ENCODE assay signal across 30 mouse cellular contexts in genomic region chr9:119759457-119759856, GRCm38 (mm10). TPM values are rescaled to one million over a fixed set of nuclear protein-coding genes. Genes with fewer than 3 reads are reported as not detected.
DNase-seq lines count a peak whose midpoint lies in the region; ATAC-seq and TF ChIP-seq lines count a peak whose summit lies in the region.
"Had no signal": no experiment of that assay in that cellular context is flagged by ENCODE, and none has a peak within 500 bp of the region (broad histone marks: within the 10 kb centered on the region; RNA-seq: fewer than 3 reads in every experiment).

No protein-coding gene starts in this region.

- H3K4me1 ChIP-seq in hindbrain, postnatal 0 days (ENCODE audit: insufficient read depth, low read length), result no peaks in the 10 kb centered on the region
- H3K4me1 ChIP-seq in hindbrain, embryonic 14.5 days (replicated peaks; ENCODE audit: control insufficient read depth, insufficient read depth, low read length), result no peaks in the 10 kb centered on the region
- H3K4me1 ChIP-seq in E14TG2a.4 (replicated peaks; ENCODE audit: low read depth, low read length) (peaks cover 4% of the 10 kb centered on the region; the same call in 1 of the 2 replicates), MEL (ENCODE audit: control insufficient read depth in 1 of 2, insufficient read depth in 2 of 2, low read length in 2 of 2) (no peaks in the 10 kb centered on the region)
- H3K4me1 ChIP-seq: forebrain, embryonic 13.5 days; kidney, embryonic 15.5 days; limb, embryonic 10.5 days; limb, embryonic 15.5 days; liver, embryonic 13.5 days had no signal

- no peaks in the 10 kb centered on the region for H3K36me3 ChIP-seq in hindbrain, postnatal 0 days (ENCODE audit: insufficient read depth, low read length)
- H3K36me3 ChIP-seq in hindbrain, embryonic 14.5 days (replicated peaks; ENCODE audit: control insufficient read depth, insufficient read depth), result no peaks in the 10 kb centered on the region
- H3K36me3 ChIP-seq in E14TG2a.4 (ENCODE audit: insufficient read depth, low read length) (no peaks in the 10 kb centered on the region), MEL (ENCODE audit: control insufficient read depth in 1 of 2, insufficient read depth in 2 of 2, low read length in 2 of 2) (no peaks in the 10 kb centered on the region)
- H3K36me3 ChIP-seq: kidney, embryonic 15.5 days; limb, embryonic 10.5 days; limb, embryonic 15.5 days; liver, embryonic 13.5 days had no signal

- no peak for TF ChIP-seq POLR2A in MEL (IDR thresholded peaks at IDR 0.05; ENCODE audit: control insufficient read depth in 1 of 2, insufficient read depth in 1 of 2, low read depth in 1 of 2, low read length in 2 of 2, poor library complexity in 1 of 2)

- intact Hi-C loops in left cerebral cortex, postnatal 4 days (cut with DNase I), result no loop called here

- no peak overlapping the region for H3K27ac ChIP-seq in hindbrain, postnatal 0 days
- no peak overlapping the region for H3K27ac ChIP-seq in hindbrain, embryonic 14.5 days
- no peak overlapping the region for H3K27ac ChIP-seq in MEL (ENCODE audit: control insufficient read depth, low read depth, low read length)
- H3K27ac ChIP-seq: forebrain, embryonic 13.5 days; kidney, embryonic 15.5 days; limb, embryonic 10.5 days; limb, embryonic 15.5 days; liver, embryonic 13.5 days had no signal

- no peak overlapping the region for H3K4me3 ChIP-seq in hindbrain, postnatal 0 days (ENCODE audit: low read length)
- no peak overlapping the region for H3K4me3 ChIP-seq in hindbrain, embryonic 14.5 days (replicated peaks; ENCODE audit: low read length)
- H3K4me3 ChIP-seq in E14TG2a.4 (replicated peaks; ENCODE audit: low read length) (no peak overlapping the region), MEL (ENCODE audit: control insufficient read depth in 1 of 2, insufficient read depth in 1 of 2, low read depth in 2 of 2, low read length in 2 of 2) (no peak overlapping the region)
- H3K4me3 ChIP-seq: forebrain, embryonic 13.5 days; kidney, embryonic 15.5 days; limb, embryonic 10.5 days; limb, embryonic 15.5 days; liver, embryonic 13.5 days had no signal

- no peak for DNase-seq in hindbrain, postnatal 0 days (ENCODE audit: low spot score)
- DNase-seq in hindbrain, embryonic 14.5 days (ENCODE audit: low spot score), result no peak
- peak; percentile 9 for DNase-seq in MEL (ENCODE audit: low read depth, low spot score)
- DNase-seq in induced T-regulatory cell, adult 2 months (ENCODE audit: low read depth), result peak; percentile 18
- no peak for DNase-seq in left cerebral cortex, postnatal 4 days
- DNase-seq in testis, postnatal 10 days (ENCODE audit: low spot score), result no peak
- DNase-seq: adrenal gland, adult 8-10 months; cerebellum, adult 8-10 months; cerebellum, postnatal 25 days; heart, postnatal 14 days; kidney, postnatal 36 days; layer of hippocampus, postnatal 36 days; liver, embryonic 13.5 days; lung, postnatal 36 days; right cerebral cortex, postnatal 25 days; spleen, adult 18-20 months; thymus, adult 18-20 months had no signal

- peak; percentile 15; the same call in 1 of the 2 replicates for TF ChIP-seq CTCF in hindbrain, postnatal 0 days (IDR thresholded peaks at IDR 0.05; ENCODE audit: low read depth)
- TF ChIP-seq CTCF in E14TG2a.4 (conservative IDR thresholded peaks at IDR 0.05; ENCODE audit: low read length) (peak; percentile 58), MEL (IDR thresholded peaks at IDR 0.05 in 2 of 3, conservative IDR thresholded peaks at IDR 0.05 in 1 of 3; ENCODE audit: control insufficient read depth in 1 of 3, insufficient read depth in 1 of 3, low read depth in 2 of 3, low read length in 3 of 3, poor library complexity in 1 of 3, severe bottlenecking in 1 of 3) (peak; percentile 21 to 30 (median 25); a peak in 4 of 6 replicates)

- no peak overlapping the region for H3K4me2 ChIP-seq in hindbrain, postnatal 0 days (ENCODE audit: low read depth, low read length)
- H3K4me2 ChIP-seq in hindbrain, embryonic 14.5 days (replicated peaks), result no peak overlapping the region
- H3K4me2 ChIP-seq: forebrain, embryonic 13.5 days; kidney, embryonic 15.5 days; limb, embryonic 15.5 days; liver, embryonic 13.5 days; midbrain, embryonic 11.5 days had no signal

- no peak; the same call in 1 of the 2 replicates for TF ChIP-seq RAD21 in MEL (IDR thresholded peaks at IDR 0.05; ENCODE audit: low read depth, low read length)

- H3K9me3 ChIP-seq in hindbrain, postnatal 0 days (ENCODE audit: low read length), result no peaks in the 10 kb centered on the region
- H3K9me3 ChIP-seq in hindbrain, embryonic 14.5 days (ENCODE audit: control insufficient read depth, low read length), result no peaks in the 10 kb centered on the region
- H3K9me3 ChIP-seq in E14TG2a.4 (ENCODE audit: low read length), result no peaks in the 10 kb centered on the region
- H3K9me3 ChIP-seq in MEL (replicated peaks; ENCODE audit: insufficient read depth, low read length), result no peaks in the 10 kb centered on the region
- H3K9me3 ChIP-seq: limb, embryonic 10.5 days; limb, embryonic 15.5 days had no signal

- H3K9ac ChIP-seq in hindbrain, postnatal 0 days (replicated peaks; ENCODE audit: low read length), result no peak overlapping the region
- H3K9ac ChIP-seq in hindbrain, embryonic 14.5 days, result no peak overlapping the region
- no peak overlapping the region for H3K9ac ChIP-seq in MEL (ENCODE audit: control insufficient read depth, low read depth, low read length, poor library complexity, severe bottlenecking)
- H3K9ac ChIP-seq: forebrain, embryonic 13.5 days; kidney, embryonic 15.5 days; limb, embryonic 15.5 days; liver, embryonic 13.5 days had no signal

- WGBS in hindbrain, postnatal 0 days, result 93% methylated on average over 1 of the region's 1 CpGs
- 87% methylated on average over 1 of the region's 1 CpGs for WGBS in hindbrain, embryonic 14.5 days

- no peaks in the 10 kb centered on the region for H3K79me2 ChIP-seq in MEL (ENCODE audit: control insufficient read depth, insufficient read depth, low read length, poor library complexity)

- TF ChIP-seq EP300 in MEL (IDR thresholded peaks at IDR 0.05; ENCODE audit: low read depth in 1 of 2, low read length in 2 of 2), result no peak

- no peak for ATAC-seq in hindbrain, postnatal 0 days
- no peak for ATAC-seq in hindbrain, embryonic 14.5 days (ENCODE audit: low FRiP score)
- ATAC-seq: CD4-positive, CD25-positive, alpha-beta regulatory T cell, adult 4 months; forebrain, embryonic 13.5 days; intestine, postnatal 0 days; midbrain, embryonic 16.5 days had no signal

- H3K27me3 ChIP-seq in hindbrain, postnatal 0 days (ENCODE audit: insufficient read depth, low read length), result no peaks in the 10 kb centered on the region
- no peaks in the 10 kb centered on the region for H3K27me3 ChIP-seq in hindbrain, embryonic 14.5 days (ENCODE audit: control insufficient read depth, insufficient read depth, low read length)
- H3K27me3 ChIP-seq in E14TG2a.4 (ENCODE audit: insufficient read depth, low read length) (peaks cover 3% of the 10 kb centered on the region; the same call in 1 of the 2 replicates), MEL (ENCODE audit: control insufficient read depth in 1 of 2, insufficient read depth in 2 of 2, low read length in 2 of 2) (no peaks in the 10 kb centered on the region)
- H3K27me3 ChIP-seq: forebrain, embryonic 13.5 days; kidney, embryonic 15.5 days; limb, embryonic 15.5 days; liver, embryonic 13.5 days had no signal

TF ChIP-seq in MEL, 35 proteins besides CTCF, POLR2A, EP300 and RAD21:
- TF ChIP-seq SMC3 (IDR thresholded peaks at IDR 0.05; ENCODE audit: low read depth, low read length) (peak; percentile 25; the same call in 1 of the 2 replicates), ELF1 (IDR thresholded peaks at IDR 0.05; ENCODE audit: low read depth, low read length) (no peak)

RNA-seq across cellular contexts. Expression of gene Scn10a, which starts 40.3 kb away (rescaled TPM):
- total RNA-seq in hindbrain, postnatal 0 days (2014; rRNA removed), result 0.05 and 0.18 TPM in 2 replicates
- 0.03 TPM in 1 of 2 replicates, not detected in the other for polyA plus RNA-seq in hindbrain, postnatal 0 days (2015; fragmentation: Nextera tagmentation; extraction: Ambion mirVana)
- 0.31 TPM in 1 of 2 replicates, not detected in the other for polyA plus RNA-seq in hindbrain, embryonic 14.5 days (2014; fragmentation: Nextera tagmentation; extraction: Ambion mirVana)
- 0.27 and 0.42 TPM in 2 replicates for total RNA-seq in MEL (2012; rRNA removed)
- 1 to 10 TPM in 1 of 2 experiments, not detected in 1; 2.9 TPM for polyA plus RNA-seq in MEL (2012; ENCODE audit: insufficient read depth in 1 of 2, insufficient read length in 2 of 2, low read depth in 1 of 2, low replicate concordance in 2 of 2, missing spikeins in 1 of 2)
- total RNA-seq in left cerebral cortex, postnatal 4 days (2021), result under 1 TPM; 0.12 to 0.14 TPM
- total RNA-seq: adrenal gland, adult 8-10 months; gastrocnemius, adult 18-20 months; layer of hippocampus, postnatal 36 days; megakaryocyte, adult 5-6 weeks; neutrophil, adult 5-6 weeks had no signal
- polyA plus RNA-seq: CD4-positive, CD25-positive, alpha-beta regulatory T cell, adult 4 months; forebrain, embryonic 13.5 days; intestine, postnatal 0 days; kidney, embryonic 15.5 days; limb, embryonic 10.5 days; limb, embryonic 15.5 days; midbrain, embryonic 11.5 days; midbrain, embryonic 16.5 days; stomach, embryonic 16.5 days had no signal

Comparison
In these comparisons a context has a peak if more than half of its experiments do, and no peak if none do; other contexts are left out.
1. DNase-seq: peak in MEL (single experiment) and induced T-regulatory cell, adult 2 months (single experiment); none in hindbrain, postnatal 0 days (single experiment), hindbrain, embryonic 14.5 days (single experiment), left cerebral cortex, postnatal 4 days (single experiment) and testis, postnatal 10 days (single experiment).
2. Peak in every context shown above with its lines, with median percentiles within 50 percentile points of each other: CTCF ChIP-seq.